Mouse (Mus musculus) left cerebral cortex, adult 11 months (tissue): ENCODE results near the gene Tec.
"Not testable (repeated sequence)": the region's sequence is repeated elsewhere in the genome, so short reads cannot be mapped to it uniquely, and the experiment has no call there.

Experiments
- DNase-seq: peaks from one replicate; pipeline ENCODE4 v3.0.0; 2022; ENCODE audit warnings: low spot score

Gene Tec

GRCm38 (mm10) chr5:72820036-72820640 lies 48.1 kb downstream of the Tec start:
- no peak for DNase-seq

- DNase-seq = no peak
Observed at GRCm38 (mm10) chr5:72818513-72819180, 49.6 kb downstream of the Tec start.

DNA sequence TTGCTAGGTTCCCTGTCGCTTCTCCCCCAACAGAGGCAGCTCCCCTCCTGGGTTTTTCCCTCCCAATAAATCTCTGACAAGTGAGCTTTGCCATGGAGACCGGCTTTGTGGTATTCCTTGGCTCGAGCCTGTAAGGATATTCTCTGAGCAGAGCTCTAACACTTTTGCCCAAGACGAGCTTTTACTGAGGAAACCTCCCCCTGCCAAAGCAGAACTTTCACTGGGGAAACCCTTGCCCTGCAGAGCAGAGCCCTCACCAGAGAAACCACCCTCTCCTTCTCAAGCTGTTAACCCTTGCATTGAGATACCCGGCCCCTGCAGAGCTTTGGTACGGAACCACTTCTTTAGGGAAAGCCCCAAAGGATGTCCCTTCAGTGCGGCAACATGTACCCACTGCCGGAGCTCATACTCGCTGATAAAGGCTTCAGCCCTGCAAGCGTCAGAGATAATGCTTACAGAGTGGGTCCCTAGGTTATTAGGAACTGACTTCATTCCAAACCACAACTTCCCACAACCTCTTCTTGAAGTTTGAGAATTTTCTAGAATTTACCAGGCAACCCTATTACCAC lies 50.7 kb downstream of the Tec start:
- no peak for DNase-seq

- not testable (repeated sequence) for DNase-seq
Observed at GRCm38 (mm10) chr5:72816960-72817359, 51.3 kb downstream of the Tec start.

DNA sequence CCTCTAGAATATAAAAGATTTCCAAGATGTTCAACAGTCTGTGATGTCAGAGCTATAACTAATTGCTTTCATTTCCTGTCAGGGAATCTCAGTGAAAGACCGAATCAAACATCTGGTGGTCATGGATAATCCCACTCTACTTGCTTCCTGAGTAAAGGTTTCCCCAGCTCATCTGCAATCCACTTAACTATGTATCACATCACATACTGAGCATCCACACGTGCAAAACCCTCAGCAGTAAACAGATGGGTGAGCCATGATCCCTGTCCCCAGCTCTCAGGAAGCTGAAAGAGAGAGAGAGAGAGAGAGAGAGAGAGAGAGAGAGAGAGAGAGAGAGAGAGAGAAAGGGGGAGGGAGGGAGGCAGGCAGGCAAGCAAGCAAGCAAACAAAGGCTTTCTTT lies 51.8 kb downstream of the Tec start:
- DNase-seq = no peak

DNA sequence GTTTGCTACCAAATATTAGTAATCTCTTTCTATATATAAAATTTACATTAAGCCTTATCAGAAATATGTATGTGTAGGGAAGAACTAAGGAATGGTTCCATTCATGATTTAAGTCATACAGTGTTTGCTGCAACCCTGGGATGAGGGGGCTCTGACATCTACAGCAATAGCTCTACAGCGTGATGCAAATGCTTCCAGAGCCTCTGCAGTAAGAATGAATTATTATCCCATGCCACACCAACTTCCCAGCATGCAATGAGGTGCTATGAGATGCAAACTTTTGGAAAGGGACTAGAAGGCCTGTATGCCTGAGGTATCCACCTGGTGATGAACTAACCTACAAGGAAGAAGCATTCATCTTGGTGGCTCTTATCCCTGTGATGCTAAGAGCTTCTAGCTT lies 52.2 kb downstream of the Tec start:
- no peak for DNase-seq

DNA sequence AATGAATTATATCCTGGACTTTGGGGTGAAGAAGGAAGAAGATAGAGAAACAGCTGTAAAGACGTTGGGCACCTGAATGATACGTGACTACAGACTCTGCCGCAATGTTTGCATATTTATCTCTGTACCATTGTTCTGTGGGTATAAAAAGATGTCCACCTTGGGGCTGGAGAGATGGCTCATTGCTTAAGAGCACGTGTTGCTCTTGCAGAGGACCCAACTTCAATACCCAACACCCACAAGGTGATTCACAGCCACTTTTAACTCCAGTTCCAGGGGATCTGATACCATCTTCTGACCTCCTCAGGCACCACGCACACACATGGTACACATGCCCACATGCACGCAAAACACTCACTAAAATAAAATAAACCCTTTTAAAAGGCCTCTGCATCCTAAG lies 52.9 kb downstream of the Tec start:
- DNase-seq = no peak

GRCm38 (mm10) chr5:72814072-72814471 lies 54.2 kb downstream of the Tec start:
- DNase-seq = no peak

DNA sequence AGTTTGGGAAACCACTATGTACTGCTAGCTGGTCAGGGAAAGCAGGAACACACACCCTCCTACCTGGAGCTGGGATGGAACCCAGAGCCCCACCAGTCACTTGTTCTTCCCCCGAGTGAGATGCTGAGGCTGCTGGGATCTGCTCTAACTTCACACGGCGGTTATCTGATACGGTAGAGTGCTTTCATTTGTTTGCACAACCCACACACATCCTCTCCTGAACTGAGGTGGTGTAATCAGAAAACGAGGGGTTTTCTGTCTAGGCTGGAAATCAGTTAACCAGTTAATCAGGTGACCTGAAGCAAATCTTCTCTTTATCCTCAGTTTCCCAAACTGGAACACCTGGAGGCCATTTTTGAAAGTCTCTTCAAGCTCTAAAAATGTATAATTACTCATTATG lies 55.4 kb downstream of the Tec start:
- no peak for DNase-seq

GRCm38 (mm10) chr5:72812328-72812727 lies 56.0 kb downstream of the Tec start:
- DNase-seq = no peak

DNA sequence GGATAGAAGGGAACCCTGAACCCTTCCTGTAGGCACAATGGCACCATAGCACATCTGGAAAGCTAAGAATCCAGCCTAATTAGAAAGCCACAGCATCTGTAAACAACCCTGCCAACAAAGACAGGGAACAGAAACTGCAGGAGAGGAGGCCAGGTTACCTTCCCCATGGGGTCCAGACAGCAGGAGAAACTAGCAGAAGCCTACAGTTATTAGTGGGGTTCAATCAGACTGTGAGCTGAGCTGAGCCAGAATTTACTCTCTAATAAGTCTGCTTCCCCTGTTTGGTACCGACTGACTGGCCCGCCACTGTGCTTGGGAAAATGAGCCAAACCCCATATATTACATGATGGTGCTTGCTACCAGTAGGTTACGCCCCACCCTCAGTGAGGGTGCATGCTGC lies 56.9 kb downstream of the Tec start:
- no peak for DNase-seq

DNA sequence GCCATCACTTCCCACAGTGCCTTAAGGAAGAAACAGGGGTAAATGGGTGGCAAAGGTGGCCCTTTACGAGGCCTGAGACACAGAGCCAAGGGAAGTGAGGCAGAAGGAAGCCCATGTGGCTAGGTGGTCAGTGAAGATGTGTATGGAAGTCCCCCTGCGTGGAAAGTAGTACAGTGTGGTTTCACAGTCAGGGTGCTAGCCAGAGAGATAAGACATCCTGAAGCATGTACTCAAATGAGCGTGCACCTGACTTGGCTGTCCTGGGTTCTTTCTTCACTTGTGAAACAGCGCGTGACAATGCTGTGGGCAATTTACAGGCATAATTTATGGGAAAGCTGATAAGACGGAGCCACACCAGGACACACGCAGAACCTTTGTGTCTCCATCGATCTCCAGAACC lies 57.3 kb downstream of the Tec start:
- no peak for DNase-seq

GRCm38 (mm10) chr5:72809480-72809879 lies 58.8 kb downstream of the Tec start:
- DNase-seq = no peak

GRCm38 (mm10) chr5:72808456-72809111 lies 59.7 kb downstream of the Tec start:
- no peak for DNase-seq

DNA sequence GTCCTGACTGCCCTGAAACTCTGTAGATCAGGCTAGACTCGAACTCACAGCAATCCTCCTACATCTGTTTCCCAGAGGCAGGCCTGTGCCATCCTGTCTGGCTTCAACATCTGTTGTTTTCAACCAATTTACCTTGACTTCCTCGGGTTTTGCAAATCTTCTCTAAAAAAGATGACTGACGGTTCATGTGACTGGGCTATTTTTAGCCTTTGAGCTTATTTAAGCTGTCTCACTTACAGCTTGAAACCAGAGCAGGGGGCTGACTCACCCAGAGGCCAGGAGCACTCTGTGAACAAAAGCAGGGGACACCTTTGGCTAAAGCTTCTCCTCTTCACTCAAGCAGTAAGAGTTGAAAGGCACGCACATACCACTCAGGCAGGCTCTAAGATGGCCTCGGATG lies 65.4 kb downstream of the Tec start:
- no peak for DNase-seq

GRCm38 (mm10) chr5:72798563-72798962 lies 69.7 kb downstream of the Tec start:
- DNase-seq = no peak

- DNase-seq = no peak
Observed at GRCm38 (mm10) chr5:72796186-72796613, 72.1 kb downstream of the Tec start.

DNA sequence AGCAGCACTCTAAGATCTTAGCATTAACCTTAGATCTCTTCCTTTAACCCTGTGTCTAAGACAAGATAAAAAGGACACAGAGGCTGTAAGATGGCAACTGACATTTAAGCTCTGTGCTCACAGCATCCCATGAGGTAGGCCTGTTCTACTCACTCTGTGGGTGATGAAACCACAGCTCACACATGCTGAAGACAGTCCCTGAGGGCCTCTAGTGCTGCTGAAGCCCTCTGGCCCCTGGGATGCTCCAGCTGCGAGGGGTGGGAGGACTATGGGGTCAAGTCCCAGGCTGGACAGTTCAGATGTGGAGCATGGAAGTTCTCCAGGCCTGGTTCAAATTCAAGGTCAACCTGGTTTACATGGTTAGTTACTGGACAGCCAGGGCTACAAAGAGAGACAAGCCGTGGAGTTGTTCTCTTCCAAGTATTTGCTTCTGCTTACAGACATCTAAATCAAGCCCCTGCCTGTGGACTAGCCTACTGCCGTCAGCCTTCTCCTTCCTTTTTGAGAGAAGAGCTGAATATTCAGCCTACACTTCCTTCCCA lies 74.9 kb downstream of the Tec start:
- DNase-seq = no peak

DNA sequence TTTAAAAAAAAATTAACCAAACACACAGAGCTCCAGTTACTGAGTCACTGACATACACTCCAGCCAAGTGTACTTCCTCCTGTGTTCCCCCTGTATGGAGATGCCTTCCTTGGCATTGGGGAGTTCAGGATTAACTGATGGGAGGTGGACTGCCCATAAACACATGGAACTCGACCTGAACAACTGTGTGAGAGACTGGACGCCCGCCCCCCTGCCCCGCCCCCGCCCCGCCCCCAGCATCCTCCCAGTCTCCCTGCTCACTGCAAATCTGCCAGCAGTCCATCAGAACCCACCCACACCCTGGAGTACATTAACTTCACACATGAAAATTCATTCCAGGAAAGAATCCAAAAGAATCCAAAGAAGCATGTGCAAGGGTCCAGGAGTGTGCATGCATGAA lies 76.5 kb downstream of the Tec start:
- DNase-seq = no peak

DNA sequence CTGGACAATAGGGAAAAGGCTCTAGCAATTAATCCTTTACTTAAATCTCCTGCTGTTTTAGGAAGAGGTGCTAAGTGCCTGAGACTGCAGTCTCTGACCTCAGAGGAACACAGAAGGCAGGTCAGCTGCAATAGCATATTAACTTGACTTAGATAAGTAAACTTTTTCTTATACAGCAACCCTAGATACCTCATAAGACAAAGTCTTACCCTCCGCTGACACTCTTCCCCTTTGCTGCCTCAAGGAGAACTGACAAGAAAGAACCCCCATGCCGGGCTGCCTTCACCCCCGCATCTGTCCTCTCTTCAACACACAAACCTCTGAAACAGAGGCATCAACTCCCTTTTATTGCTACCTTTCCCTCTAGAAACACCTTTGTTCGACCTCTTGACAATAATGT lies 76.9 kb downstream of the Tec start:
- no peak for DNase-seq

DNA sequence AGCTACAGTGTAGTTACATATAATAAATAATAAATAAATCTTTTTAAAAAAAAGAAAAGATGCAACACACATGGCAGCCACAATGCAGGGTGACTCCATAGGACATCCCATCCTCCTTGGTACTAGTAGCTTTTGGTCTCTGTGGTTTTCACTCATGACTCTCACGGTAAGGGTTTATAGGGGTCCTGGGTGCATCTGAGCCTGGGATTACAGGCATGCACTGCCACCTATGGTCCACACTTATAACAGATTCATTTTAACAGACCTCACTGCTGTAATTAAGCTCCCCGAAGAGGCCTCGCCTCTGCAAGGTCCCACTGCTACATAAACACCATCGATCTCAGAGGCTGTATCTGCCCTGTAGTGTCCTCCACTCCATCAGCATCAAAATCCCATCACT lies 82.8 kb downstream of the Tec start:
- no peak for DNase-seq

GRCm38 (mm10) chr5:72784719-72785118 lies 83.6 kb downstream of the Tec start:
- no peak for DNase-seq

DNA sequence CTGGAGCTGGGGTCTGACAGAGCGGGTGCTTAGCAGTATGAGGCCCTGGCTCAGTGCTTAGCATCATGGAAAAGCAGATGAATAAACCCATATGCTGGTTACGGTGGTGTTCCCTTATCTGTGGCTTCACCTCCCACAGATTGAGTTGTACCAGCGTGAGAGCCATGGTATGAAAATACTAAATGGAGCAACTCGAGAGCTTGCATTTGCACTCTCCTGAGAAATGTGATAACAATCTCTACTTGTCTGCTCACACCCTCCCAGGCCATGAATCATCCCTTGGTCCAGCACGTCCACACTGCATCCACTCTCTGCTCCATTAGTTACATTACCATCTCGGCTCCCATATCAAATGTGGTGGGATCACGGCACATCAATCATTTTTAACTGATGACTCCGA lies 84.3 kb downstream of the Tec start:
- peak; percentile 28 for DNase-seq
